Mouse (Mus musculus): ENCODE results near the gene Pcx. TPM values are rescaled to one million over a fixed set of nuclear protein-coding genes. Genes with fewer than 3 reads are reported as not detected.

Pcx gene
- polyA plus RNA-seq, 2 experiments = 16.4 to 25.6 TPM

GRCm38 (mm10) chr19:4602459-4602858 lies 92.2 kb downstream of the Pcx start:
- DNase-seq (ENCODE audit: low read depth in 3 of 3, low spot score in 3 of 3) = no peak
- no peak for ATAC-seq (ENCODE audit: insufficient read depth)
- H3K4me2 ChIP-seq (ENCODE audit: low read depth) = no peak overlapping the region
- TF ChIP-seq EP300 (IDR thresholded peaks at IDR 0.05; ENCODE audit: low read depth) (no peak), CTCF (IDR thresholded peaks at IDR 0.05; ENCODE audit: low read depth) (no peak)
- H3K9ac ChIP-seq (replicated peaks) = no peak overlapping the region
- no peak overlapping the region for H3K4me3 ChIP-seq (ENCODE audit: insufficient read depth in 1 of 2, low read depth in 2 of 2, low read length in 2 of 2)
- H3K27ac ChIP-seq = no peak overlapping the region
- 80% methylated on average over 20 of the region's 20 CpGs for WGBS (ENCODE audit: insufficient replicate concordance)
- H3K4me1 ChIP-seq (replicated peaks; ENCODE audit: control insufficient read depth in 2 of 2, insufficient read depth in 2 of 2, low read length in 1 of 2) = peaks cover 3 to 12% of the 10 kb centered on the region in 2 experiments
- no peaks in the 10 kb centered on the region for H3K27me3 ChIP-seq (ENCODE audit: control insufficient read depth, insufficient read depth, low read length)
- H3K9me3 ChIP-seq (ENCODE audit: control insufficient read depth, low read length) = no peaks in the 10 kb centered on the region
- no peaks in the 10 kb centered on the region; the same call in 1 of the 2 replicates for H3K36me3 ChIP-seq (replicated peaks; ENCODE audit: control insufficient read depth, insufficient read depth, low read depth)

DNA sequence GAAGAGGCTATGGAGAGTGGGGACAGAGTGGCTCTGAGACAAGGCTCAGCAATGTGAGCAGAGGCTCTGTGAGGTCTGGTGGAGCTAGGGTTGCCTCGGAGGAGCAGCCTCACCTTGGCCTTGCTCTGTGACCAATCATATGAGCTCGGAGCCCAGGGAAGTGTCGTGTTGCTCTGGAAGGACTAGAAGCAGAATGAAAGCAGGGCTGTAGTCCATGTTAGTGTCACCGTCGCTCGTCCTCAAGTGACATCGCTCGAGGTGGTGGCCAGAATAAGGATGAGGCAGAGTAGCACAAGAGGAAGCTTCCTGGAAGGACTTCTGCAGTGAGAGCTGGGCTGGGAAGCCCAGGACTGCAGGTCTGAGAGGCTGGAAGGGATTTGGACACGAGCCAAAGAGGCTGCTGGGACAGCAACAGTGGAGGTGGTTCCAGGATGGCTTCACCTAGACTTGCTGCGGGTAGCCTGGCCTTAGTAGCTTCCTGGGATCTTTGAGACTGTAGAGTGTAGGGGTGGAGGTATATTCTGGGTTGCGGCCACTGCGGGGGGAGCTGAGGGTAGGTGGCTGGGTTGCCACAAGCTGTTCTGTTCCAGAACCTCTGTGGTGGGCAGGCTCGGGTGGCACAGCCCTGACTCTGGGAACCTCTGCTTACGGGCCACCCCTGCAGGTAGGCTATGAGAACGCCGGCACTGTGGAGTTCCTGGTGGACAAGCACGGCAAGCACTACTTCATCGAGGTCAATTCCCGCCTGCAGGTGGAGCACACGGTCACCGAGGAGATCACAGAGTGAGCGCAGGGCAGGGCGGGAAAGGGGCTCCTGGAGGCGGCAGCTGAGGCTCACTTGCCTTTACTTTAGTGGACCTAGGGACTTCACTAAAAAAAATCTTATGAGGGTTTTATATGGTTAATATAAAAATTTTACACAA lies 93.8 kb downstream of the Pcx start:
- 39% methylated on average over 24 of the region's 24 CpGs for WGBS (ENCODE audit: insufficient replicate concordance)
- H3K4me2 ChIP-seq (ENCODE audit: low read depth) = no peak overlapping the region

DNA sequence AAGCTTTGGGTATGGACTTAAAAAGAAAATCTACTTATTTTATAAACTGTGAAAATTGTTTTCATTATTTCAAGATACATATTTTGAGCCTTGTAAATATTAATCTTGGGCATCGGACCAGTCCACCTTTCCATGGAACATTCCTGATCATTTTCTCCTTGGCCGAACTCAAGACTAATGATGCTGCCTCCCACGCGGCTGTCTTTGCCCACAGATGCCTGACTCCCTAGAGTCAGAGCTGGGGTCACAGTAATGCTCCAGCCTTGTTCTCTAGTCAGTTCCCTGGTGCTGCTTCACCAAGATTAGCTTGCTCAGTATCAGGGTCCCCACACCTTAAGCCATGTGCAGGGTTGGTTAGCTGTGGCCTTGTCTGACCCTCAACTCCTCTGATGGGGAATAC lies 95.4 kb downstream of the Pcx start:
- ATAC-seq (ENCODE audit: insufficient read depth) = no peak
- no peaks in the 10 kb centered on the region for H3K27me3 ChIP-seq (ENCODE audit: control insufficient read depth, insufficient read depth, low read length)
- DNase-seq (ENCODE audit: low read depth in 3 of 3, low spot score in 3 of 3) = no peak
- H3K27ac ChIP-seq = no peak overlapping the region
- 83% methylated on average over 4 of the region's 4 CpGs for WGBS (ENCODE audit: insufficient replicate concordance)
- H3K4me2 ChIP-seq (ENCODE audit: low read depth) = no peak overlapping the region
- H3K4me1 ChIP-seq (replicated peaks; ENCODE audit: control insufficient read depth in 2 of 2, insufficient read depth in 2 of 2, low read length in 1 of 2) = peaks cover 3 to 11% of the 10 kb centered on the region in 2 experiments
- no peaks in the 10 kb centered on the region; the same call in 1 of the 2 replicates for H3K36me3 ChIP-seq (replicated peaks; ENCODE audit: control insufficient read depth, insufficient read depth, low read depth)
- H3K4me3 ChIP-seq (ENCODE audit: insufficient read depth in 1 of 2, low read depth in 2 of 2, low read length in 2 of 2) = no peak overlapping the region
- no peak overlapping the region for H3K9ac ChIP-seq (replicated peaks)
- no peaks in the 10 kb centered on the region for H3K9me3 ChIP-seq (ENCODE audit: control insufficient read depth, low read length)
- no peak for TF ChIP-seq CTCF (IDR thresholded peaks at IDR 0.05; ENCODE audit: low read depth)

More for the DNA sequence above, 93.8 kb downstream of the Pcx start:
- peak; percentile 83 for TF ChIP-seq CTCF (IDR thresholded peaks at IDR 0.05; ENCODE audit: low read depth)
- TF ChIP-seq EP300 (IDR thresholded peaks at IDR 0.05; ENCODE audit: low read depth) = no peak
- H3K4me3 ChIP-seq (ENCODE audit: insufficient read depth in 1 of 2, low read depth in 2 of 2, low read length in 2 of 2) = no peak overlapping the region
- no peaks in the 10 kb centered on the region; the same call in 1 of the 2 replicates for H3K36me3 ChIP-seq (replicated peaks; ENCODE audit: control insufficient read depth, insufficient read depth, low read depth)
- peak; percentile 39; the same call in 1 of the 2 replicates for ATAC-seq (ENCODE audit: insufficient read depth)
- H3K9ac ChIP-seq (replicated peaks) = no peak overlapping the region
- no peak overlapping the region for H3K27ac ChIP-seq
- peaks cover 3 to 11% of the 10 kb centered on the region in 2 experiments for H3K4me1 ChIP-seq (replicated peaks; ENCODE audit: control insufficient read depth in 2 of 2, insufficient read depth in 2 of 2, low read length in 1 of 2)
- no peaks in the 10 kb centered on the region for H3K9me3 ChIP-seq (ENCODE audit: control insufficient read depth, low read length)
- no peaks in the 10 kb centered on the region for H3K27me3 ChIP-seq (ENCODE audit: control insufficient read depth, insufficient read depth, low read length)
- peak; percentile 24 to 34 (median 27) for DNase-seq (ENCODE audit: low read depth in 3 of 3, low spot score in 3 of 3)

DNA sequence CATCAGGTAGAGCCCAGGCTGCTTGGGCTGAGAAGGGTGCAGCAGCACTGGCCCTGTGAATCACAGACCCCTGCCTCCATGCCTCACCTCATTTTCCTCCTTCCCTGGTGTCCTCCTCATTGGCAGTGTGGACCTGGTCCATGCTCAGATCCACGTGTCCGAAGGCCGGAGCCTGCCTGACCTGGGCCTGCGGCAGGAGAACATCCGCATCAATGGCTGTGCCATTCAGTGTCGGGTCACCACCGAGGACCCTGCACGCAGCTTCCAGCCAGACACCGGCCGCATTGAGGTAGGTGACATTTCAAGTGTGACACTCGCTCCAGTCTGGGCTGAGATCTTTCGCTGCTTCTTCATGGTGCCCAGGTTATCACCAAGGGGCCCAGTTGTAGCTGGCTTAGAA lies 97.1 kb downstream of the Pcx start:
- Histone ChIP-seq H3K4me2 (ENCODE audit: low read depth) (no peak overlapping the region), H3K4me1 (replicated peaks; ENCODE audit: control insufficient read depth in 2 of 2, insufficient read depth in 2 of 2, low read length in 1 of 2) (peaks cover 3 to 11% of the 10 kb centered on the region in 2 experiments), H3K9ac (replicated peaks) (no peak overlapping the region), H3K4me3 (ENCODE audit: insufficient read depth in 1 of 2, low read depth in 2 of 2, low read length in 2 of 2) (no peak overlapping the region), H3K9me3 (ENCODE audit: control insufficient read depth, low read length) (no peaks in the 10 kb centered on the region), H3K36me3 (replicated peaks; ENCODE audit: control insufficient read depth, insufficient read depth, low read depth) (no peaks in the 10 kb centered on the region; the same call in 1 of the 2 replicates), H3K27ac (no peak overlapping the region), H3K27me3 (ENCODE audit: control insufficient read depth, insufficient read depth, low read length) (no peaks in the 10 kb centered on the region)
- ATAC-seq (ENCODE audit: insufficient read depth) (no peak), DNase-seq (ENCODE audit: low read depth in 3 of 3, low spot score in 3 of 3) (no peak)
- WGBS (ENCODE audit: insufficient replicate concordance) = 87% methylated on average over 12 of the region's 12 CpGs
- TF ChIP-seq CTCF (IDR thresholded peaks at IDR 0.05; ENCODE audit: low read depth) (no peak), EP300 (IDR thresholded peaks at IDR 0.05; ENCODE audit: low read depth) (no peak)

DNA sequence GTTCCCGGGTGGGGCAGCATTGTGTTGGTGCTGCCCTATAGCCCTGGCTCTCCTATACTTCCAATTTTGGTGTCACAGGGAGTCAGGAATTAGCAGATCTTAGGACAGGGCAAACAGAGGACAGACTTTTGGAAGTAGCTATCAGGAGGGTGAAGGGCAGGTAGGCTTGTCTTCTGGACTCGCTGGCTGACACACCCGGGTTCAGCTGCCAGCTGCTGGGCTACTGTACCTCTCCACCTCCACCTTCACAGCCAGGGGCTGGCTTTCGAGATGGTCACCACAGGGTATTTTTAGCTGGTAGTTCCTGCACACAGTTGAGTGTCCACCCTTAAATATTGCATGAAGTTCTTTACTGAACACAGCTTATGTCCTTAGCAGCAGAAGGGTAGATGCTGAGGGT lies 98.2 kb downstream of the Pcx start:
- H3K4me3 ChIP-seq (ENCODE audit: insufficient read depth in 1 of 2, low read depth in 2 of 2, low read length in 2 of 2) = no peak overlapping the region
- no peaks in the 10 kb centered on the region for H3K9me3 ChIP-seq (ENCODE audit: control insufficient read depth, low read length)
- no peak overlapping the region for H3K4me2 ChIP-seq (ENCODE audit: low read depth)
- 74% methylated on average over 4 of the region's 4 CpGs for WGBS (ENCODE audit: insufficient replicate concordance)
- H3K9ac ChIP-seq (replicated peaks) = no peak overlapping the region
- TF ChIP-seq EP300 (IDR thresholded peaks at IDR 0.05; ENCODE audit: low read depth) (no peak), CTCF (IDR thresholded peaks at IDR 0.05; ENCODE audit: low read depth) (no peak)
- no peak for ATAC-seq (ENCODE audit: insufficient read depth)
- no peak for DNase-seq (ENCODE audit: low read depth in 3 of 3, low spot score in 3 of 3)
- no peaks in the 10 kb centered on the region for H3K27me3 ChIP-seq (ENCODE audit: control insufficient read depth, insufficient read depth, low read length)
- no peak overlapping the region for H3K27ac ChIP-seq
- peaks cover 3 to 11% of the 10 kb centered on the region in 2 experiments for H3K4me1 ChIP-seq (replicated peaks; ENCODE audit: control insufficient read depth in 2 of 2, insufficient read depth in 2 of 2, low read length in 1 of 2)
- H3K36me3 ChIP-seq (replicated peaks; ENCODE audit: control insufficient read depth, insufficient read depth, low read depth) = no peaks in the 10 kb centered on the region

Data from liver, embryonic 14.5 days (tissue).